Mouse (Mus musculus): ENCODE measurements around the gene Wdr46.

- no peak for TF ChIP-seq EP300 (optimal IDR thresholded peaks at IDR 0.05)
- peak; percentile 20 for TF ChIP-seq CTCF (IDR thresholded peaks at IDR 0.05; ENCODE audit: low read depth)
Observed at GRCm38 (mm10) chr17:33930280-33931158, 9.9 kb upstream of the Wdr46 start.

All from stomach, postnatal 0 days (tissue).